Mouse (Mus musculus): ENCODE results near the gene Itpr1.

The Itpr1 gene

DNA sequence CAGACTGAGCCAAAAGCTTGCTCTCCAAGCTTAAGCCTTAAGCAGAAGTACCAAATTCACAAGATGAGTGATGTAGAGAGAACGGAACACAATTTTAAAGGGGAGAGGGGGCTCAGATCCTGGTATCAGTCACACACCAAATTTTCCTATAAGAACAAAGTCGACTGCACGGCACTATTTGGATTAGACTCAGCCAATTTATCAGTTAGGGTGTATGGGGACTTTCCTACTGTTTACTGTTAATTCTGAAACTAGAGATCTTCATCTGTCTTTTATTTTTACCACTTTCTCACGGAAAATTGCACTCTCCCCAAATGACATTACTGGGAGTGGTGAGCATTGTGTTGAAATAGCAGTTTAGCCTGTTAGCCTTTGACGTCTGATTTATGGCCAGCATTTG, 269.6 kb downstream of the Itpr1 start:
- DNase-seq: no peak

DNA sequence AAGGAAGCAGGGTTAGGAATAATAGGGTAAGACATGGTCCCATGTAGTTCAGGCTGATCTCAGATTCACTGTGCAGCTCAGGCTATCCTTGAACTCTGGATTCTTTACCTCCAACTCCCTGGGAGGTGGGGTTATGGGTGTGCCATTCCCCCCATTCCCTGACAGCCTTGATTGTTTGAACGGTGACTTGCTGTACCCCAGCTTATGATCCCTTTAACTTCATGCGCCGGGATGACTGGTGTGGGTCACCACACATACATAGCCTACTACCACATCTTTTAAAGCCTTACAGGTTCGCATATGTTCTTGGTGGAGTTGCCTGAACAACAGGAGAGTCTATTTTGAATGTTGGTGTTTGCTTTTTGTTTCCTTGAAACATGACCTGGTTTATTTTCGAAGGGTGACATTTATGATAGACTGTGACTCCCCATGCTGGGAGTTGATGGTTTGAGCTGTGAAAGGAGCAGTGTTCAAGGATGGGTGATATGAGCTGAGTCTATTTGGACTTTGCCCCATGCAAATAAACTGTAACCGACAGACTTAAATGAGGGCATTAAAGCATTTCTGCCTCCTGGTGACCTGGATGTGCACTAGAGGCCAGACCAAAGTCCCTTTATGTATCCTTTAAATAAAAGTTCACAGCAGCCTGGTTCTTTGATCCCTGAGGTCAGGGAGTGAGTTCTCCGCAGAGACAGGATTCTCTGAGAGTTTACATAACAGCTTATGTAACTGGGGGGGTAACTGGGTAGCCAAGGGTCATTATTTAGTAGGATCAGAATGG, 273.5 kb downstream of the Itpr1 start:
- no peak for DNase-seq

DNA sequence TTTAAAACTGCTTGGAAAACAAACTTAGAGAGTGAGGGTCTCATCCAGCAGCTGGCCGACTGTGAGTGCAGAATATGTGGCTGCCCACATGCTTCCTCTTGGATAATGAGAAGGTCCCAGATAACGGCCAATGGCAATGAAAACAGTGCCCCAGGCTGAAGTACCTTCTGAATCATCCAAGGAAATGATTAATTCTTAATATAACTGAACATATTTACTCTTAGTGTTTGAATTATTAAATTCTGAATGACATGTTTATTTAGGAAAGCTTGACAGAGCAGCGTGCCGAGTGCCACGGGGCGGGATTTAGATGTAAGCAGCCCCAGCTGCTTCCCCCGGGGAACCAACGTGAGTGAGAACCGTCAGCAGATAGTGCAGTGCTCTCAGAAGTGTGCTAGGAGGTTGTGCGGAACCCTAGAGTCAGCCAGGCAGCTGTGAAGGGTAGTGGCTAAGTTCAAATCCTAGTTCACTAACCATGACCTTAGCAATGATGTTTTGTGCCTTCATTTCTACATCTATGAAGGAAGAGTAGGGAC, 274.5 kb downstream of the Itpr1 start:
- no peak for DNase-seq

DNA sequence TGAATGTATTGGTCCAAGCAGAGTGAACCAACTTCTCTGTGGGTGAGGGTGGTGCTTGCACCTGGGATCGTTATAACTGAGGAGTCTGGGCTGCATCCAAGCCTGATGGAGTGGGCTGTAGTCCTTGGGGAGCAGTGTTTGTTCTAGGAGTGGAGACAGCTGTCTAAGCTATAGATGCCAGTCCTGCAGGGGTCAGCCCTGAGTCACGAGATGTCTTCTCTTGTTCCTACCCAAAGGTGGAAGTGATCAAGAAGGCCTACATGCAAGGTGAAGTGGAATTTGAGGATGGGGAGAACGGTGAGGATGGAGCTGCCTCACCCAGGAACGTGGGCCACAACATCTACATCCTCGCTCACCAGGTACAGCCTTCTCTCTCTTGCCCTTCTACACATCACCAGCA, 275.4 kb downstream of the Itpr1 start:
- DNase-seq: no peak

DNA sequence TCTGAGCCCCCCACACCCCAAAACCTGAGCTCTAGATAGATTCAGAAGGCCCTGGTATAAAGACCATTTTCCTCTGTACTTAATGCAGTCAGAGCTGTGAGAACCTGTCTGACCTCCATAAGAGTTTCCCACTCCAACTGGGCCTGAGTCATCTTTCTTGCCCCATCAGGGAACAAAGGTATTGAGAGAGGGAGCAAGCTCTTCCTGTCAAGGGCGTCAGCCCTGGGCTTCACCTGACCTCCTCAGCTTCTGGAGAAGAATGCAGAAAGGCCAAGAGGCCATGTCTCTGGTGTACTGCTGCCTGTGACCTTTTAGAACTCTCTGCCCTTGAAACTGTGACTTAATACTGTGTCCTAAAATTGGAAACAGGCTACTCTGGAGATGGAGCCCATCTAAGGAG, 279.1 kb downstream of the Itpr1 start:
- no peak for DNase-seq

DNA sequence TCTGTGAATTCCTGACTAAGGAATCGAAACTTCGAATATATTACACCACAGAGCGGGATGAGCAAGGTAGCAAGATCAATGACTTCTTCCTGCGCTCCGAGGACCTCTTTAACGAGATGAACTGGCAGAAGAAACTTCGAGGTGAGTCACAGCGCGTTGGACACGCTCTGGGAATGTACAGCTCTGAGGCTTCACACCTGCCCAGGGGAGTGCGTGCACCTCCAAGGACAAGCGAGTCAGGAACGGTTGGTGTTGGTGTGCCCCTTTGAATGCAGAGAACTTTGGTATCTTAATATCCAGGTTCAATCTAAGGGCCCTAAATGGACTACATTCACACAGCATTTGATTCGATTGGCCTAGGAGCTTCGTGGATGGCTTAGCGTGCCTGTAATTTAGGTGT, 280.9 kb downstream of the Itpr1 start:
- no peak for DNase-seq

DNA sequence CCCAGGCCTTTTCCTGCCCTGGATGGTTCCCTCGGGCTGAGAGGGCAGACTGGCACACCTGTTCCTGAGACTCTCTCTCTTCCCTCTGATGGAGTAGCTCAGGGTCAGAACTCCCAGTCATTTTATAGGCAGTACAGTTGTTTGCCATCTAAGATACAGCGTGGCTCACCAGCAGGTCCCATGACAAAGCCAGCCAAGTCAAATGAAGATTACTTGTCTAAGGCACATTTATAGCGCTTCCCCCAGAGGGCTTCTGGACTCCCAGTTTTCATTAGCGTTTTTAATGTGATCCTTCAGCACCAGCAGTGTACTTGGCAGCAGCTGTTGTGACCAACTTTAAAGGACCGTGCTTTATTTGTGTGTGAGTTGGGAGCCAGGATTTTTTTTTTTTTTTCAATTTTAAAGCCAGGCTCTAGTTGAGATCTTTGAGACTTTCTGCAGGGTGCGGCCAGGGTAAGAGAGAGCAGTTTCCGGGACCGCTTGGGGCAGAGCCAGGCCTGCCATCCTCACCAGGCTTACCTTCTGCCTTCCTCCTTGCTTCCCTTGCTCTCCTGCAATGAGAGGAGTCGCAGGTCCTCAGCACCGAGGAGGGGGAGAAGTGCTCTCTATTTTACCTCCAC, 281.4 kb downstream of the Itpr1 start:
- DNase-seq: no peak

DNA sequence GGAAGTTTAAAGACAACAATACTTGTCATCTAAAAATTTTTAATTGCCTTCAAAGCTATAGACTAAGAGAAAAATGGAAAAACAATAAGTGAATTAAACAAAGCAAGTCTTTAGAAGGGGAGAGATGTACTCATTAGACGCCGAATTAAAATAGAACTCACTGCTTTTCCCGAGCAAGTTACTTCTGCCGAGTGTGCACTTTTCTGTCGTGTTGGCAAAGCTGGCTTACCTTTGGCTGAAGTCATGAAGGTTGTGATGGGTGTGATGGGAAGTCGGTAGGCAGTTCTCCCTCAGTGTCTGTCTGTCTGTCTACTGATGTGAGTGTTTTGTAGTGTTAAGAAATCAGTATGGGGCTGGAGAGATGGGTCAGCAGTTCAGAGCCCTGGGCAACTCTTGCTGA, 282.1 kb downstream of the Itpr1 start:
- no peak for DNase-seq

DNA sequence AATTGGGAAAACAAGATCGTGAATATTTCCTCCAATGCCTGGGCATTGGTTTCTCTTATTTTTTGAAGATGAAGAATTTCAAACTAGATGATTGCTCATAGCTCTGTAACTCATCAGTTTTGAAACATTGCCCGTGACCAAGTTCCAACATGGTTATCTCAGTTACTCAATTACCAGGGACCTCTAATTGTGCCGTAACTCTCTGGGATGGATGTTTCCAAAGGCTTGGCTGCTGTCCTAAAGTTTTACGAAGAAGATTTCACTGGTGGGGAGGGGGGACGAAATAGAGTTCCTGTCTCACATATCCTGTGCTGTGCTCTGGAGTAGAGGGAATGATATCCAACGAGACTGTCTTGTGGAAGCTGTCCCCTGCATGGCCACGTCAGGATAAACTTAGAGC, 285.2 kb downstream of the Itpr1 start:
- DNase-seq: no peak

DNA sequence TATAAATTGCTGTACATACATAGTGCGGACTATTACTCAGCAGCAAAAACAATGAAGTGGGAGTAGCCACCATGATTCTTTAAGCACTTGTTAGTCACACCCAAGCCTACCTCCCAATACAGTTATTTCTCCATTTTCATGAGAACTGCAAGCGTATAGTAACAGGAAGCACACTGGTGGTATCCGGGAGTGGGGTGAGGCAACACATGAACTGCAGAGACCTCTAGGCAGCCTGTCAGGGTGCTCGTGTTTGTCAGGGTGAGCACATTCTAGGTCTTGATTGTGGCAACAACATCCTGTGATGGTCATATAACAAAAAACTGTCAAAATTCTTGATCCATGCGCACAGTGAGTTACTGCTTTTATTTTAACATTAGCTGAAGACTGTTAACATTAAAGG, 290.8 kb downstream of the Itpr1 start:
- DNase-seq: no peak

DNA sequence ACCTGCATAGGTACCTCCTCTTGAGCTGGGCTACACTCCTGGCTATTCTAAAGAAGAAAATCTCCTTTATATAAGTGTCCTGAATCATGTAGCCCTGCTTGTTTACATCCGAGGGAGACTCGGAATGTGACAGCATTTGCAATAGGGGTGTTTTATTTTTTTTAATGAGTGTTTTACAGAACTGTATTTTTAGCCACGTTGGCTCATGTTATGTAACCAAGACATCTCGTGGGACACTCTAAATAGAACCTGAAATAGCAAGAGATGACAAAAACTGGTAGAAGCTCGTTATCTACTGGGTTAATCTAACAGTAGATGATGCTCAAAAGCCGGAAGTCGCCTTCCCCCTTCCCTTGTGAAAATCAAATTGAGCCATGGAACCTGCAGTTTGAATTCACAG, 291.8 kb downstream of the Itpr1 start:
- no peak for DNase-seq

DNA sequence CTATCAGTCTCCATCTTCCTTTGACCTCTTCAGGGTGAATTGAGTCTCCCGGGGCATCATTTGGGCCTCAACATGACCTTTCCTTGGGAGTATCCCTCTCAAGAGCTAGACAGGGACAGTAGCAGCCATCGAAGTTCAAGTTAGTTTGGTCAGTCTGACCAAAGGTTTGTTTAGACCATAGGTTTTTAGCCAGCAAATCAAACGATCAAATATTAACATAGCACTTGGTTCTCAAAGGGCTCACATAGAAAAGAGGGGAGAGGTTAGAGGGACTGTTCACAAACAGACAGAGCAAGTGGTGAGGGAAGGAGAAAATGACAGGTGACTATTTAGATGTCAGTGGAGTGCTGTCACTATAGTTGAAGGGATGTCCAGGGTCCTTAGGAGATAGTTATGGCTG, 293.3 kb downstream of the Itpr1 start:
- no peak for DNase-seq

DNA sequence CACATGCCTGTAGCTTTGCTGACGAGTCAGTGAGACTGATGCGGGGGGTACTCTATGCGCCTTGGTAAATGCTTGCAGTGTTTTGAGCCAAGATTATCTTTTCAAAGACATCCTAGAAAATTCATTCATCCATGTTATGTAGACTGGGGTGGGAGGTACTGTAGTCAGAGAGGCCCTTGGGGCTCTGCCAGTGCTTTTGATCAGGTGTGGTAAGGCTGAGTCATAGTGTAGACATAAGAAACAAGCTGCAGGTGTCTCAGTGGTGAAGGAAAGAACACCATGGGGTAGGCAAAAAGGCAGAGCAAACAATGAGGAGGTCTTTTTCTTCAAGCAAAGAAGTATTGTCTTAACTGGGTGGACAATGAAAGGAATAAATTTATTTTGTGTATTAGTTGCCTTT, 294.4 kb downstream of the Itpr1 start:
- DNase-seq: no peak

DNA sequence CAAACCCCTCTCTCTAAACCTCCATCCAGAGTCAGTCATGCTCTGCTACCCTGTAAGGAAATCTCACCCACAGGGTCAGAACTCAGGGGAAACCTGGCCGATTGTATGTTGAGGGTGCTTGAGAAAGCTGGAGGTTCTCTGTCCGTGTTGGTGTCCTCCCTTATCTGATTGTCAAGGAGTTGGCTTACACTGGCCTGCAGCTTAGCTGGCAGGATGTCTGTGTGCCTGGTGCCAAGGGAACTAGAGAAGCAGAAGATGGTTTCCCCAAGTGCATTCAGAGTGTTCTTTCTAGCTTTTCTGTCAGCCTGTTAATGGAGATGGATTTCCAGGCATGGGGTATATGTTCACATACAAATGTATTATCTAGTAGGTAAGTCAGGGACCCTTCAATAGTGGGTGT, 296.4 kb downstream of the Itpr1 start:
- DNase-seq: no peak

DNA sequence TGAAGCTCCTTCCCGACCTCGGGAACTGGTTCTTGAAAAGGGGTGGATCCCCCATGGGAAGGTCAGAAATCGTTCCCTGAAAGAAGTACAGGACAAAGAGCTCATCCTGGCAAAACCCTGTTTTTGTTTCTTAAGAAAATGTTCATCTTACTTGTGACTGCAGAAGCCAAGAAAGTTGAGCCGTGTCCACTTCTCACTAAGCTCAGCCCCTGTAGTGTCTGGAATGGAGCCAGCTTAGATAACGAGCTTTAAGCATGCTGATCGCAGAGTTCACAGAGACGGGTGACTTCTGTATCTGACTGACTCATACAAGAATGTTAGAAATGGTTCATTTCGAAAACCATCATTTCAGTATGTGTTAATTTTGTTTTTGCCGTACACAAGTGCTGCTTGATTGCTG, 297.2 kb downstream of the Itpr1 start:
- no peak for DNase-seq

DNA sequence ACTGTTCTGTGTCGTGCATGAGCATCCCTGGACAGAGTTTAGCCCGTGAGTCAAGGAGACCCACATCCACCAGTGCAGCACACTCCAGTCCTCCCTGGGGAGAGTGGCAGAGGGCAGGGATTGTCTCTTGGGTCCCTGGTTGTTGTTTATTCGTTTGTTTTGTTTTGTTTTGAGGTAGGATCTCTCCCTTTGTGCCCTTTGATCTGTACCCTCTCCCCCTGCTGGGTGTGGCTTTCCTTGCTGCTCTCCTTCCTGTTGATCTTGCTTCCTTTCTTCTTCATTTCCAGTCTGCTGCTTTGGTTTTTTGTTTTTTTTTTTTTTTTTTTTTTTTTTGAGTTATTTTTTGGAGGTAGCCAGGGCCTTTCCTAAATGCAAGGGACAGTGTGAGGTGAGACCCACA, 299.2 kb downstream of the Itpr1 start:
- no peak for DNase-seq

DNA sequence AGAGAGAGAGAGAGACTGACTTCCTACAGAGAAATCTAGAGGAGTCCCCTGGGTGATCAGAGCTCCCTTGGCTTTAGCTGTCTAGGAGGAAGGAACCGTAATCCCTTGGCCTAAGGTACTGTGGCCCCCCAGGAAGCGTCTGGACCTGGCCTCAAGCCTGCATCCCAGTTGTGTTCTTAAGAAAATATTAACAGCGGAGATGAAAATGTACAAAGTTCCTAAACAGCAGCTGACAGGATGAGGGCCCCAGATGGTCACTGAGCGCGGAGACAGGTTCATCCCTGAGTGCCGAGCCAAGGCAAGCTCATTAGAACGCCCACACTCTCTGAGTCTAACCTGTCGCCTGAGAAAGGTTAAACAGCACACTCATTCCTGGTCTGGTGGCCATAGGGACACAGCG, 300.1 kb downstream of the Itpr1 start:
- no peak for DNase-seq

DNA sequence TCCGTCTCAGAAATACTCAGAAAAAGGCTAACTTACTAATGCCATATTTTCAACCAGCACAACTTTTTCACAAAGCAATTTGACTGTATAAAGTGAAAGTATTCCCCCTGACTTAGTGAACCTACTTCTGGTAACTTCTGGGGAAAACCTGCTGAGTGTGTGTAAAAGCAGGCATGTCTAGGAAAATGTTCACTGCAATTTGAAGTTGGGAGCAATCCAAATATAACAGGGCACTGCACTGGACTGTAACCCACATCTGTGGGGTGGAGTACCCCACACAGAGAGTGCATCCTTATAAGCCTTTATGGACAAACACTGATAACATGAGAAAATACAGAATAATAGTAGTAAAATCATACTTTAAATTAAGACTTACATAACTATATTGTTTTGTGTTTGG, 303.4 kb downstream of the Itpr1 start:
- DNase-seq: no peak

DNA sequence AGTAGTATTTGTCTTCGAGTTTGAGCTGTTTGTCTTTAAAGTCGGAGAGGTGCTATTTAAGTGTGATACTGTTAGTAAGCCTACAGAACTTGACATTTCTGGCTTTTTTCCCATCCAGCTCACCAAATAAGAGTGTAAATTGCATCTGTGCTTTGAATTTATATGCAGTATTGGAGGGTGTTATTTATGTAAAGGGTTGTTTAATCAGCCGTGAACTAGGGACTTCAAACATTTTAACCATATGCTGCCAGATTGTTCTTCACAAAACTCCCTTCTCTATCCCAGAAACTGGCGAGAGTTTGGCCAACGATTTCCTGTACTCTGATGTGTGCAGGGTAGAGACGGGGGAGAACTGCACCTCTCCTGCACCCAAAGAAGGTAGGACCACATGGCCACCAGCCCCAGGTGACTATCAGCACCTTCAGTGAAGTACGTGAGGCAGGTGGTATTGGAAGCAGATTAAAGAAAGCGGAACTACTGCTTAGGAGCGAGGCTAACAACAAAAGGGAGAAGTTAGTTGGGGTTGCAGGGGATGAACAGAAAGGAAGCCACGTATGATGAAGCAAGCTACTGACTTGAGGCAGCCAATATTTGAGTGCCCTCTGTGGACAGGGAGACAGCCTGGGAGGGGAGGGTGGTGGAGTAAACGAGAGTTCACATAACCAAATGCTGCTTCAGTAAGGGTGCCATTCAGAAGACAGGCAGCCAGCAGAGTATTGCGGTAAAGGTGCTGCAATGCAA, 304.5 kb downstream of the Itpr1 start:
- DNase-seq: no peak

DNA sequence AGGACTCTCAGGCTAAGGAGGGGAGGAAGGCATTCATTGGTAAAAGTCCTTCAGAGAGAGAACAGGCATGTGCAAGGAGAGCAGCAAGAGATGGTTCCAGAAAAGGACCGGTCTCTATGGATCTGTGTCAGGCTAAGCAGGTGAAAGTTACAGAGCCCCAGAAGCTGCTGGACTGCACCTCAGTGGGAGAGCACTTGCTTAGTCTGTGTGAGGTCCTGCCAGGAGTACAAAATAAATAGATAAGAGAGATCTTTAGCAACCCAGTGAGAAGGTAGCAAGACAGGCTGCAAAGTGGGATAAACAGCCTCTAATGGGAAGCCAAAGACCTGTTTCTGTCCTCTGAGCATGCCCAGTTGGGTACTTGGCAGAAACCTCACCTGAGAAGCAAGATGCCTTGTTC, 305.1 kb downstream of the Itpr1 start:
- DNase-seq: no peak

DNA sequence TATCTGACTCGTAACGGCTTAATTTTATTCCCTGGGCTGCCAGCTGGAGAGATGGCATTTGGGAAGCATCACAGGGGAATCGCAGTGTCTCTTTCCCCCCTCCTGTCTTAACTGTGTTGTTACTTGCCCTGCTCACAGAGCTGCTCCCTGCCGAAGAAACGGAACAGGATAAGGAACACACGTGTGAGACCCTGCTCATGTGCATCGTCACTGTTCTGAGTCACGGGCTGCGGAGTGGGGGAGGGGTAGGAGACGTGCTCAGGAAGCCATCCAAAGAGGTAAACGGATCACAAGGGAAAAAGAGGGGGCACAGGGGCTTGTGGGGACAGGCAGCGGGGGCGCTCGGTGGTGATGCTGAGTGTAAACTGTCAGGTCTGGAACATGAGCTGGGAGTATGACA, 305.7 kb downstream of the Itpr1 start:
- no peak for DNase-seq

DNA sequence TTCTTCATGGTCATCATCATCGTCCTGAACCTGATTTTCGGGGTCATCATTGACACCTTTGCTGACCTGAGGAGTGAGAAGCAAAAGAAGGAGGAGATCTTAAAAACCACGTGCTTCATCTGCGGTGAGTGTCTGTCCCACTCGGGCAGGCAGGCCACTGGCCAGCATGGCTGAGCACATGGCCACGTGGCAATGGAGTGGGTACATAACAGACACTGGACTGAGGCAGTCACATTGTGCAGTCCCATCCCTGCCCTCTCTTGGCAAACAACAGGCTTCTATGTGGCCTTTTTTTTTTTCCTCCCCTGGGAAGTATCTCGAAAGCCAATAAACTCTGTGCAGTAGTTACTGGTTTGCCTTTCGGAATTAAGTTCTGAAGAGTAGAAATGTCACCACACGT, 306.4 kb downstream of the Itpr1 start:
- no peak for DNase-seq

DNA sequence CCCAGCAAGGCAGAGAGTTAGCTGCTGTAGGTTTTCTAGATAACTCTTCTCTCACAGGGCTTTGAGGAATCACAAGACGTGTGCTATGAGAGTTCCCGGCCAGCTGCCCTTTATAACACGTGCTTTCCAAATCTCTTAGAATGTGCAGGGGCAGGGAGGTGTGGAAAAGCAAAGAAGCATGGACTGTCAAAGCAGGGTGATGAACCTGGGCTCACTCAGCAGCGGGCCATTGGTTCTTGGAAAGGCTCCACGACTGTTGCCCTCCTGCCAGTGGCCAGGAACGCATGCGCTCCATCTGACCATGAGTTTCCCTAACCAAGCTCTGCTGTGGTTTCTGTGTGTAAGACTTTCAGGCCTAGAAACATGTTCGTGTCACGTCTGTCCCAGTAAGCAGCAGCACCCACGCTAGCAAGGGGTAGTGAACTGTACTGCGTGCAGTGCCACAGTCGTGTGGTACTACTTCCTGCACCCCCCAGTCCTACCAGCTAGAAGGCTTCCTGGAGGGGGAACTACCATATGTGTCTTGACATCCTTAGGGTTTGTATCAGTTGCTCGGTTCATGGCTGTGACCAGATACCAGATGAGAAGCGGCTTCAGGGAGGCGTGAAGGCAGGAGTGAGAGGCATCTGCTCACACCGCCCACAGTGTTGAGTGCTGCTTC, 311.2 kb downstream of the Itpr1 start:
- DNase-seq: no peak

DNA sequence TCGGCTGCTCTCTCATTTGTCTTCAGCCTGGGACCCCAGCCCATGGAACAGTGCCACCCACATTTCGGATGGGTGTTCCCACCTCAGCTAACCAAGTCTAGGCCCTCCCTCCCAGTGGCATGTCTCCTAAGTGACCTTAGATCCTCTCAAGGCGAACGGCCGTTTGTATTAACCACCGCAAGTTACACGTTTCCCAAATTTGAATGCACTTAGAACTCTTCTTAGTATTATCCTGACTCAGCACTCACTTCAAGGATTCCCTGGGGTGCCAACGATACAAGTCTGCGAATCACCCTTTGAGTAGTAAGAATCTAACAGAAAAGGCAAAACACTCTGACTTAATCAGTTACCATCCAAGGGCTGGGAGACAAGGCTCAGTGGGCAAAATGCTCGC, 311.7 kb downstream of the Itpr1 start:
- DNase-seq: no peak
